In the genomic region with DNA sequence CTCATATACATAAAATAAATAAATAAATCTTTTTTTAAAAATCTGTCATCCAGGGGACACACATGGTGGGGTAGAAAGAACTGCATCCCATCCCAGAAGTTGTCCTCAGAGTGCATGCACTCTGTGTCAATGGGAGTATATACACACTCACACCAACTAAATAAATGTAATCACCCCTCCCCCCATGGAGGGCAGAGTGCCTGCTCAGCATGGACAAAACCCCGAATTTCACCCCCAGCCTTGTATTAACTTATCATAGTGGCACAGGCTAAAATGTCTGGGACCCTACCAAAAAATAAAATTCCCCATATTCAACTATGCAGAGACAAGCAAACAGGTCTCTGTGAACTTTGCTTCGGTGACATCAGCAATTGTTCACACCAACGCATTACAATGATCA, we compare ENCODE assay signal across 11 mouse cellular contexts. TPM values are rescaled to one million over a fixed set of nuclear protein-coding genes. Genes with fewer than 3 reads are reported as not detected.
DNase-seq lines count a peak whose midpoint lies in the region; ATAC-seq and TF ChIP-seq lines count a peak whose summit lies in the region.
"Had no signal": no experiment of that assay in that cellular context is flagged by ENCODE, and none has a peak within 500 bp of the region (broad histone marks: within the 10 kb centered on the region; RNA-seq: fewer than 3 reads in every experiment).

No protein-coding gene starts in this region.

- no peak overlapping the region for H3K4me3 ChIP-seq in left cerebral cortex, adult 2 months
- H3K4me3 ChIP-seq in hindbrain, embryonic 13.5 days: peak overlapping the region; percentile 61; the same call in 1 of the 2 replicates
- H3K4me3 ChIP-seq in liver, postnatal 0 days (ENCODE audit: low read depth, low read length): peak overlapping the region; percentile 67; the same call in 1 of the 2 replicates

- peak overlapping the region; percentile 59; the same call in 1 of the 2 replicates for H3K4me2 ChIP-seq in hindbrain, embryonic 13.5 days
- H3K4me2 ChIP-seq in liver, postnatal 0 days (ENCODE audit: low read depth, low read length): peak overlapping the region; percentile 88

- peak; percentile 74 for DNase-seq in cerebellum, adult 9-10 months
- DNase-seq in cerebellum, adult 11 months: no peak
- no peak for DNase-seq in left cerebral cortex, adult 2 months (ENCODE audit: extremely low spot score in 1 of 2, low spot score in 2 of 2)
- DNase-seq in left cerebral cortex, postnatal 25 days (ENCODE audit: low spot score in 2 of 2): no peak
- no peak for DNase-seq in liver, postnatal 0 days
- DNase-seq in ovary, adult 18-20 months (ENCODE audit: low spot score): no peak
- DNase-seq in embryo, embryonic 10 days (ENCODE audit: low spot score): no peak
- DNase-seq: adrenal gland, postnatal 36 days; cerebellum, postnatal 14 days had no signal

- H3K27ac ChIP-seq in left cerebral cortex, adult 2 months: peak overlapping the region; percentile 92
- H3K27ac ChIP-seq in hindbrain, embryonic 13.5 days: no peak overlapping the region
- no peak overlapping the region for H3K27ac ChIP-seq in liver, postnatal 0 days (ENCODE audit: low read depth)

- peaks cover 21% of the 10 kb centered on the region for H3K4me1 ChIP-seq in hindbrain, embryonic 13.5 days (replicated peaks)
- peaks cover 10% of the 10 kb centered on the region for H3K4me1 ChIP-seq in liver, postnatal 0 days (ENCODE audit: insufficient read depth)

- no peak for ATAC-seq in hindbrain, embryonic 13.5 days (ENCODE audit: low FRiP score)
- no peak for ATAC-seq in liver, postnatal 0 days

- H3K9me3 ChIP-seq in hindbrain, embryonic 13.5 days: no peaks in the 10 kb centered on the region
- H3K9me3 ChIP-seq in liver, postnatal 0 days (ENCODE audit: low read length): no peaks in the 10 kb centered on the region

- H3K36me3 ChIP-seq in hindbrain, embryonic 13.5 days: peaks cover 7% of the 10 kb centered on the region; the same call in 1 of the 2 replicates
- peaks cover 15% of the 10 kb centered on the region for H3K36me3 ChIP-seq in liver, postnatal 0 days (replicated peaks; ENCODE audit: insufficient read depth, low read length)

- H3K9ac ChIP-seq in hindbrain, embryonic 13.5 days: no peak overlapping the region
- no peak overlapping the region for H3K9ac ChIP-seq in liver, postnatal 0 days (replicated peaks)

- intact Hi-C loops in left cerebral cortex, adult 2 months (cut with DNase I): no loop called here
- intact Hi-C loops in left cerebral cortex, postnatal 25 days (cut with DNase I): no loop called here

- H3K27me3 ChIP-seq in hindbrain, embryonic 13.5 days: peaks cover 17% of the 10 kb centered on the region
- H3K27me3 ChIP-seq in liver, postnatal 0 days (ENCODE audit: insufficient read depth, low read length): 0 out of 2 replicates have a peak, but pooled peaks cover 2% of the 10 kb centered on the region
- H3K27me3 ChIP-seq: Patski had no signal

- 72% methylated on average over 3 of the region's 3 CpGs for WGBS in hindbrain, embryonic 13.5 days
- 70% methylated on average over 3 of the region's 3 CpGs for WGBS in liver, postnatal 0 days (ENCODE audit: insufficient replicate concordance)

- TF ChIP-seq CTCF in left cerebral cortex, adult 2 months (IDR thresholded peaks at IDR 0.05): no peak
- TF ChIP-seq CTCF in liver, postnatal 0 days (IDR thresholded peaks at IDR 0.05; ENCODE audit: low read depth): no peak

- TF ChIP-seq EP300 in liver, postnatal 0 days (IDR thresholded peaks at IDR 0.05; ENCODE audit: low read depth): no peak

RNA-seq across cellular contexts. Expression of a gene that starts 0.9 kb away (rescaled TPM):
- 10 to 100 TPM; 12.7 to 14.0 TPM for total RNA-seq in left cerebral cortex, adult 2 months (2021)
- 10 to 100 TPM; 14.3 to 15.6 TPM for total RNA-seq in left cerebral cortex, postnatal 25 days (2021)
- polyA plus RNA-seq in hindbrain, embryonic 13.5 days (2015; fragmentation: Nextera tagmentation; extraction: Ambion mirVana): 9.1 and 9.7 TPM in 2 replicates
- polyA plus RNA-seq in liver, postnatal 0 days (2015; fragmentation: Nextera tagmentation; extraction: Ambion mirVana): 2.3 and 2.6 TPM in 2 replicates

RNA-seq across cellular contexts. Expression of a gene that starts 8.7 kb away (rescaled TPM):
- 10 to 100 TPM; 10.2 to 12.1 TPM for total RNA-seq in left cerebral cortex, adult 2 months (2021)
- 1 to 10 TPM; 7.9 to 8.9 TPM for total RNA-seq in left cerebral cortex, postnatal 25 days (2021)
- 1.9 and 2.2 TPM in 2 replicates for polyA plus RNA-seq in hindbrain, embryonic 13.5 days (2015; fragmentation: Nextera tagmentation; extraction: Ambion mirVana)
- polyA plus RNA-seq in liver, postnatal 0 days (2015; fragmentation: Nextera tagmentation; extraction: Ambion mirVana): 40.6 and 41.6 TPM in 2 replicates

RNA-seq across cellular contexts. Expression of a gene that starts 17.8 kb away (rescaled TPM):
- 100 to 1,000 TPM; 181 to 183 TPM for total RNA-seq in left cerebral cortex, adult 2 months (2021)
- 100 to 1,000 TPM; 203 to 219 TPM for total RNA-seq in left cerebral cortex, postnatal 25 days (2021)
- polyA plus RNA-seq in hindbrain, embryonic 13.5 days (2015; fragmentation: Nextera tagmentation; extraction: Ambion mirVana): 67.5 and 71.4 TPM in 2 replicates
- 0.70 and 1.0 TPM in 2 replicates for polyA plus RNA-seq in liver, postnatal 0 days (2015; fragmentation: Nextera tagmentation; extraction: Ambion mirVana)

RNA-seq across cellular contexts. Expression of a gene that starts 27.3 kb away (rescaled TPM):
- total RNA-seq in left cerebral cortex, adult 2 months (2021): 10 to 100 TPM; 31.4 to 35.5 TPM
- total RNA-seq in left cerebral cortex, postnatal 25 days (2021): 10 to 100 TPM; 31.5 to 39.3 TPM
- 47.1 and 48.2 TPM in 2 replicates for polyA plus RNA-seq in hindbrain, embryonic 13.5 days (2015; fragmentation: Nextera tagmentation; extraction: Ambion mirVana)
- polyA plus RNA-seq in liver, postnatal 0 days (2015; fragmentation: Nextera tagmentation; extraction: Ambion mirVana): 222 and 246 TPM in 2 replicates

RNA-seq across cellular contexts. Expression of a gene that starts 27.4 kb away (rescaled TPM):
- total RNA-seq in left cerebral cortex, adult 2 months (2021): 10 to 100 TPM; 18.2 to 18.9 TPM
- 10 to 100 TPM; 13.7 to 16.5 TPM for total RNA-seq in left cerebral cortex, postnatal 25 days (2021)
- 8.9 and 10.4 TPM in 2 replicates for polyA plus RNA-seq in hindbrain, embryonic 13.5 days (2015; fragmentation: Nextera tagmentation; extraction: Ambion mirVana)
- 0.81 and 1.1 TPM in 2 replicates for polyA plus RNA-seq in liver, postnatal 0 days (2015; fragmentation: Nextera tagmentation; extraction: Ambion mirVana)
